Mouse (Mus musculus) embryonic facial prominence, embryonic 14.5 days (tissue): ENCODE measurements around the gene Swap70. TPM values are rescaled to one million over a fixed set of nuclear protein-coding genes. Genes with fewer than 3 reads are reported as not detected.

Experiments used
- ATAC-seq: fragments of 200-750 bp; cut with Nextera tagmentation; 2 replicates; pipeline ENCODE4 v1.8.0; 2017; ENCODE audit warnings: low read depth, moderate number of reproducible peaks, moderate TSS enrichment
- DNase-seq: peaks from one replicate; pipeline ENCODE4 v3.0.0-alpha.2; 2015; ENCODE audit warnings: low spot score
- H3K27ac ChIP-seq: fragments of 300-500 bp; sonication (generic); replicated peaks from 2 replicates; pipeline ENCODE4 v1.5.1; 2014; ENCODE audit warnings: low read depth, mild to moderate bottlenecking, low read length, moderate library complexity
- H3K27me3 ChIP-seq: fragments of 300-500 bp; sonication (generic); replicated peaks from 2 replicates; pipeline ENCODE4 v1.6.1; 2014; ENCODE audit warnings: low read length; ENCODE audit not compliant: control insufficient read depth, insufficient read depth
- H3K36me3 ChIP-seq: fragments of 300-500 bp; sonication (generic); 2 replicates; pipeline ENCODE4 v1.6.1; 2014; ENCODE audit warnings: low read length, mixed read lengths; ENCODE audit not compliant: control insufficient read depth, insufficient read depth
- H3K4me1 ChIP-seq: fragments of 300-500 bp; sonication (generic); 2 replicates; pipeline ENCODE4 v1.6.1; 2014; ENCODE audit warnings: antibody characterized with exemption, low read length; ENCODE audit not compliant: control insufficient read depth, insufficient read depth
- H3K4me2 ChIP-seq: fragments of 300-500 bp; sonication (generic); 2 replicates; pipeline ENCODE4 v1.6.1; 2014; ENCODE audit warnings: low read depth, mild to moderate bottlenecking, low read length, moderate library complexity, mixed read lengths
- H3K4me3 ChIP-seq: fragments of 300-500 bp; sonication (generic); 2 replicates; pipeline ENCODE4 v1.5.1; 2014; ENCODE audit warnings: low read depth, mild to moderate bottlenecking, low read length
- H3K9ac ChIP-seq: fragments of 300-500 bp; sonication (generic); 2 replicates; pipeline ENCODE4 v1.6.1; 2014; ENCODE audit warnings: low read depth, mild to moderate bottlenecking, low read length, moderate library complexity, mixed read lengths
- H3K9me3 ChIP-seq: fragments of 300-500 bp; sonication (generic); 2 replicates; pipeline ENCODE4 v1.6.1; 2016; ENCODE audit warnings: low read length; ENCODE audit not compliant: control insufficient read depth
- WGBS: fragments of 180-500 bp; shearing (Covaris S2); extraction: QIAGEN DNeasy Blood & Tissue Kit; methylation state at CpG from one replicate; pipeline ENCODE4 v1.1.7; 2014; 5-methylcytosine and 5-hydroxymethylcytosine counted together
- polyA plus RNA-seq: library from polyadenylated mRNA; unstranded; fragments of >200 nt; fragmentation: Nextera tagmentation; extraction: Ambion mirVana; gene quantifications from 2 replicates; pipeline ENCODE4 v1.2.1, GENCODE M21; 2014

Swap70 gene
- polyA plus RNA-seq, 1 experiment from 2014 or later: 29.2 TPM

- no peaks in the 10 kb centered on the region for H3K9me3 ChIP-seq
- 93% methylated on average over 5 of the region's 5 CpGs for whole genome bisulfite sequencing
- no peak for ATAC-seq
- H3K4me3 ChIP-seq: no peak overlapping the region
- no peak overlapping the region for H3K4me2 ChIP-seq
- no peak overlapping the region for H3K9ac ChIP-seq
- no peaks in the 10 kb centered on the region for H3K27me3 ChIP-seq
- no peak overlapping the region for H3K27ac ChIP-seq
- peaks cover 78% of the 10 kb centered on the region for H3K36me3 ChIP-seq
- no peak for DNase-seq
- no peaks in the 10 kb centered on the region for H3K4me1 ChIP-seq
These were observed 104.0 kb downstream of the Swap70 start for GRCm38 (mm10) chr7:110325381-110326110.

Other genes starting within 250 kb of the Swap70 start
- gene Tmem41b, start 234.8 kb upstream of the Swap70 start, polyA plus RNA-seq: 67.6 and 70.6 TPM in 2 replicates
- 20.7 and 22.9 TPM in 2 replicates for gene Ipo7, start 203.4 kb upstream of the Swap70 start, polyA plus RNA-seq
- 15.7 and 16.3 TPM in 2 replicates for gene Zfp143, start 160.5 kb upstream of the Swap70 start, polyA plus RNA-seq
- 23.6 TPM in 2 replicates for gene Wee1, start 99.7 kb upstream of the Swap70 start, polyA plus RNA-seq